Mouse (Mus musculus) cortical plate, adult 2 months (tissue): ENCODE measurements at regions not wholly inside any gene's neighbourhood (a gene's known extent, or its start where the extent isn't known, plus 50 kb on each side); places are given as distances from the start of the nearest gene placed in this dataset.

Source experiments
- CTCF ChIP-seq: fragments of 200-500 bp; IDR thresholded peaks from 2 replicates; pipeline ENCODE4 v1.5.1; 2011; ENCODE audit warnings: mild to moderate bottlenecking, control low read depth, low read length; ENCODE audit not compliant: insufficient read depth; ENCODE audit errors: extremely low read depth
- POLR2A ChIP-seq: fragments of 200-500 bp; IDR thresholded peaks from 2 replicates; pipeline ENCODE4 v1.6.1; 2011; ENCODE audit warnings: mild to moderate bottlenecking, low read length, control low read depth; ENCODE audit not compliant: insufficient read depth; ENCODE audit errors: extremely low read depth

DNA sequence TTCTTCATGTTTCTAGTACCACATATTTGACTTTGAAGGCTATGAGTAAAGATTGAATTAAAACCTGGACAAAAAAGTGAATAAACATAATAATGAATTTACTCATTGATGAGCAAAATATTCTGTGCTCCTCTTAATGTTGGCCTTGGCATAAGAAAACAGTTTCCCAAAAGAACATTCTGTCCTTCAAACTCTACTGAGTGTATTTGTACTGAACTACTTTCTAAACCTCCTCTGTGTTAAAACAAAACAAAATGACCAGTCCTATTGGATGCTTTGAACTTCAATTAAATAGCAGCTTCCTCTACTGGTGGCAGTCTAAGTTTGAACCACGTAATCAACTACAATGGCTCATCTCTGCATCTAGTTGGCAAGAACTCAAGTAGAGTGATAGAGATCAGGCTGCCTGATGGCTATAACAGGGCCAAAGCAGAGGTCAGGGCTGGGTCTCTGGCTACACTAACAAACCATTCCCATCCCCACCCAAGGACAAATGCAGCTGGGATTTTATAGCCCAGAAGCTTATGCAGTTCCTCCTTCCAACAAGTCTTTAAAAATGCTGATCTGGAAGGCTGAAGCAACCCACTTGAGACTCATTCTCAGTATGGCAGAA lies 232.3 kb upstream of the Gm10295 start:
- TF ChIP-seq POLR2A (no peak), CTCF (no peak)
